Mouse (Mus musculus): ENCODE measurements around the gene Abtb2. TPM values are rescaled to one million over a fixed set of nuclear protein-coding genes. Genes with fewer than 3 reads are reported as not detected.

Abtb2 gene
- total and polyA plus RNA-seq, 2 experiments, result 6.5 to 15.1 TPM

DNA sequence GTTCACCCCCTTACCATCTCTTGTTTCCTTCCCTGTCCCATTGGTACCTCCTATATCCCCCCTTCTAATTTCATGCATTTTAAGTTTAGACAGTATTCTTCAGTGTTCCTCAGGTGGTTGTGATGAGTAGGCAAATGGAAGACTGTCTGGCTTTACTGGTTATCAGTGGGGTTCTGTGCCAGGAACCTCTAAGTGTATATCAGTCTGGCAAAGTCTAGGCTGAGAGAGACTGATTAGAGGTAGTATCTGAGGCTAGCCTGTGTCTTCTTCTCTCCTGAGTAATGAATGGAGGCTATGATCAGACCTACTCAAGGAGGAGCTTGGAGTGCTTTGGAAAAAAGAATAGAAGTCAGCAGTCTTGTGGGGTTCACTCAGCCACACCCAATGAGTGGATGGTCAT lies 18.0 kb downstream of the Abtb2 start:
- Histone ChIP-seq H3K9ac (ENCODE audit: low read depth, low read length) (no peak overlapping the region), H3K79me2 (ENCODE audit: control insufficient read depth, insufficient read depth, low read length) (peaks cover 41% of the 10 kb centered on the region), H3K36me3 (ENCODE audit: control insufficient read depth, insufficient read depth, low read length) (no peaks in the 10 kb centered on the region), H3K4me3 (ENCODE audit: insufficient read depth, low read depth, low read length) (no peak overlapping the region), H3K27me3 (ENCODE audit: control insufficient read depth, insufficient read depth, low read length) (no peaks in the 10 kb centered on the region), H3K4me1 (ENCODE audit: control insufficient read depth, insufficient read depth, low read length) (peaks cover 27% of the 10 kb centered on the region), H3K27ac (replicated peaks; ENCODE audit: insufficient read depth, low read depth, low read length) (no peak overlapping the region)
- no peak for TF ChIP-seq CTCF (IDR thresholded peaks at IDR 0.05; ENCODE audit: low read depth, low read length)
- TF ChIP-seq POLR2A (IDR thresholded peaks at IDR 0.05; ENCODE audit: extremely low read depth, insufficient read depth, low read length), result no peak
- DNase-seq (ENCODE audit: extremely low read depth, low read depth, low spot score), result no peak

DNA sequence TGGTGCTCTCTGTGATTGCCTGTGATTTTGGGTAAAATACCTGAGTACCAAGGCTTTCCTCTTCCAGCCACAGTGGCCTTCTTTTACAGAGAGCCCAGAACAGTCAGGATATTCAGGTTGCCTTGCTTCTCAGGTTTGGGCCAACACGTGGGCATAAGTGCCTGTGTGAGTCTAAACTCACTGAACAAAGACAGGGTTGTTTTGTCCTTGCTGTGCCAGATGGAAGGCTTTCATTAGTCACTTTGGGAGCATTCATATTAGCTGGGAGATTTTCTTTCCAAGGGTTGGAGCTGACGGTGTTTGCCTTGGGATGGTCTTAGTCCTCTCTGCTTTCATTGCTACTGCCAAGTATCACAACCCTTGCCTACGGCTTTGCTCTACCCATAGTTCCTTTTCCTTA lies 20.3 kb downstream of the Abtb2 start:
- DNase-seq (ENCODE audit: extremely low read depth, low read depth, low spot score), result no peak
- Histone ChIP-seq H3K4me1 (ENCODE audit: control insufficient read depth, insufficient read depth, low read length) (peaks cover 30% of the 10 kb centered on the region), H3K36me3 (ENCODE audit: control insufficient read depth, insufficient read depth, low read length) (no peaks in the 10 kb centered on the region)

DNA sequence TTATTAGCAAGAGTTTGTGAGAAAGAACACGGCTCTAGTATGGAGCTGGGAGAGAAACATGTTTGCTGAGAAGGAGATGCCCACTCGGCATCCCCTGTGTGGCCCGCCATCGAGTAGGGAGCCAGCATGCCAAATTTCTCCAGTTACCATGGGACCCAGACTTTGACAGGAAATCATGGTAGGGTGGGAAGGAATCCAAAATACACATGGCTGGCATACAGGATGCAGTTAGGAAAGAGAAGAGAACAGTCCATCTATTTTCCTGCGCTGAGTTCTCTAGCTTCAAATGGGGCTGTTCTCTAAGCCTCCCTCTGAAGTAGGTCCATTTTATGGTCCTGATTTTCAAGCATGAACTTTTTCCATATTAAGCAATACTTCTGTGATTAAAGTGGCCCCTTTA lies 22.7 kb downstream of the Abtb2 start:
- H3K4me1 ChIP-seq (ENCODE audit: control insufficient read depth, insufficient read depth, low read length), result peaks cover 23% of the 10 kb centered on the region

More for the DNA sequence above, 20.3 kb downstream of the Abtb2 start:
- WGBS, result 52% methylated on average over 3 of the region's 3 CpGs
- Histone ChIP-seq H3K27ac (replicated peaks; ENCODE audit: insufficient read depth, low read depth, low read length) (no peak overlapping the region), H3K4me3 (ENCODE audit: insufficient read depth, low read depth, low read length) (no peak overlapping the region), H3K9ac (ENCODE audit: low read depth, low read length) (no peak overlapping the region), H3K27me3 (ENCODE audit: control insufficient read depth, insufficient read depth, low read length) (no peaks in the 10 kb centered on the region), H3K79me2 (ENCODE audit: control insufficient read depth, insufficient read depth, low read length) (peaks cover 35% of the 10 kb centered on the region)
- TF ChIP-seq CTCF (IDR thresholded peaks at IDR 0.05; ENCODE audit: low read depth, low read length), result no peak
- TF ChIP-seq POLR2A (IDR thresholded peaks at IDR 0.05; ENCODE audit: extremely low read depth, insufficient read depth, low read length), result no peak

DNA sequence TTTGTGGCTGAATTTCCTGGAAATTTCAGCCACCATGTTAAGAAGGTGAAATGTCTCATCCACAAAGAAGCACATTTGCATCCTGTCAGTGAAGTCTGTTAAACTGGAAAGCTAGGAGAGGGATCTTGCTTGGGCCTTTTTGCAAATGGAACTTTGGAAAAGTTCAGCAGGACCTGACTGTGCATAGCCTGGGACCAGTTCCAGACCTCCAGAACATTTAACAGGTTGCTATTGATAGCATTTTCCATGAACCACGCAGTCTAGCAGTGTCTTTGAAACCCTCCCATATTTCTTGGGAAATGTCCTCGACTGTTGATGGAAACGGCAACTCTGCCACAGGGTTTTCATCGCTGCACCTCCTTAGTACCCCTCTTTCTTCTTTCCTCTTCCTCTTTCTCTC lies 23.3 kb downstream of the Abtb2 start:
- peak; percentile 73 for DNase-seq (ENCODE audit: extremely low read depth, low read depth, low spot score)
- Histone ChIP-seq H3K4me3 (ENCODE audit: insufficient read depth, low read depth, low read length) (no peak overlapping the region), H3K79me2 (ENCODE audit: control insufficient read depth, insufficient read depth, low read length) (peaks cover 49% of the 10 kb centered on the region), H3K4me1 (ENCODE audit: control insufficient read depth, insufficient read depth, low read length) (peaks cover 22% of the 10 kb centered on the region), H3K27me3 (ENCODE audit: control insufficient read depth, insufficient read depth, low read length) (no peaks in the 10 kb centered on the region), H3K36me3 (ENCODE audit: control insufficient read depth, insufficient read depth, low read length) (no peaks in the 10 kb centered on the region), H3K9ac (ENCODE audit: low read depth, low read length) (no peak overlapping the region), H3K27ac (replicated peaks; ENCODE audit: insufficient read depth, low read depth, low read length) (peak overlapping the region; percentile 49; the same call in 1 of the 2 replicates)
- TF ChIP-seq POLR2A (IDR thresholded peaks at IDR 0.05; ENCODE audit: extremely low read depth, insufficient read depth, low read length) (no peak), CTCF (IDR thresholded peaks at IDR 0.05; ENCODE audit: low read depth, low read length) (no peak)
- WGBS, result 31% methylated on average over 4 of the region's 4 CpGs

More for the DNA sequence above, 22.7 kb downstream of the Abtb2 start:
- Histone ChIP-seq H3K36me3 (ENCODE audit: control insufficient read depth, insufficient read depth, low read length) (no peaks in the 10 kb centered on the region), H3K27ac (replicated peaks; ENCODE audit: insufficient read depth, low read depth, low read length) (no peak overlapping the region; the same call in 1 of the 2 replicates), H3K4me3 (ENCODE audit: insufficient read depth, low read depth, low read length) (no peak overlapping the region), H3K9ac (ENCODE audit: low read depth, low read length) (no peak overlapping the region), H3K27me3 (ENCODE audit: control insufficient read depth, insufficient read depth, low read length) (no peaks in the 10 kb centered on the region), H3K79me2 (ENCODE audit: control insufficient read depth, insufficient read depth, low read length) (peaks cover 53% of the 10 kb centered on the region)
- TF ChIP-seq POLR2A (IDR thresholded peaks at IDR 0.05; ENCODE audit: extremely low read depth, insufficient read depth, low read length), result no peak
- no peak for TF ChIP-seq CTCF (IDR thresholded peaks at IDR 0.05; ENCODE audit: low read depth, low read length)
- 20% methylated on average over 5 of the region's 5 CpGs for WGBS
- peak; percentile 88 for DNase-seq (ENCODE audit: extremely low read depth, low read depth, low spot score)

DNA sequence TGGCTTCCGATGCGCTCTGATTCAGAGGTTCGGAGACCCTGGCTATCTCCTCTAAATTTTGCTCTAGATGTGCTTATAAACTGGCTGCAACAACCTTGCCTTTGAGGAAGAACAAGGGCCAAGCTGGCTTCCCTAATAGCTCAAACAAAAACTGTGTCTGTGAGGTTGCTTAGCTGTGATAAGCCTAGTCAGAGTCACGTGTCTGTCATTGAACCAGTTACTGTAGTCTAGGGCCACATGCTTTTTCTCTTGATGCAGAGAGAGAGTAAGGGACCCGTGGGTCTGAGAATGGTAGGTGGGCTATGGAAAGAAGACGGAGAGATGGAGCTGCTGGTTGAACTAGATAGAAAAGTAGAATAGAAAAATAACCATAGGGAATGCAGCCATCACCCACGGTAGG lies 24.5 kb downstream of the Abtb2 start:
- WGBS, result 85% methylated on average over 7 of the region's 7 CpGs
- Histone ChIP-seq H3K27me3 (ENCODE audit: control insufficient read depth, insufficient read depth, low read length) (no peaks in the 10 kb centered on the region), H3K79me2 (ENCODE audit: control insufficient read depth, insufficient read depth, low read length) (peaks cover 49% of the 10 kb centered on the region), H3K9ac (ENCODE audit: low read depth, low read length) (no peak overlapping the region), H3K27ac (replicated peaks; ENCODE audit: insufficient read depth, low read depth, low read length) (no peak overlapping the region), H3K4me1 (ENCODE audit: control insufficient read depth, insufficient read depth, low read length) (peaks cover 28% of the 10 kb centered on the region), H3K4me3 (ENCODE audit: insufficient read depth, low read depth, low read length) (no peak overlapping the region), H3K36me3 (ENCODE audit: control insufficient read depth, insufficient read depth, low read length) (no peaks in the 10 kb centered on the region)
- TF ChIP-seq CTCF (IDR thresholded peaks at IDR 0.05; ENCODE audit: low read depth, low read length) (no peak), POLR2A (IDR thresholded peaks at IDR 0.05; ENCODE audit: extremely low read depth, insufficient read depth, low read length) (no peak)
- no peak for DNase-seq (ENCODE audit: extremely low read depth, low read depth, low spot score)

DNA sequence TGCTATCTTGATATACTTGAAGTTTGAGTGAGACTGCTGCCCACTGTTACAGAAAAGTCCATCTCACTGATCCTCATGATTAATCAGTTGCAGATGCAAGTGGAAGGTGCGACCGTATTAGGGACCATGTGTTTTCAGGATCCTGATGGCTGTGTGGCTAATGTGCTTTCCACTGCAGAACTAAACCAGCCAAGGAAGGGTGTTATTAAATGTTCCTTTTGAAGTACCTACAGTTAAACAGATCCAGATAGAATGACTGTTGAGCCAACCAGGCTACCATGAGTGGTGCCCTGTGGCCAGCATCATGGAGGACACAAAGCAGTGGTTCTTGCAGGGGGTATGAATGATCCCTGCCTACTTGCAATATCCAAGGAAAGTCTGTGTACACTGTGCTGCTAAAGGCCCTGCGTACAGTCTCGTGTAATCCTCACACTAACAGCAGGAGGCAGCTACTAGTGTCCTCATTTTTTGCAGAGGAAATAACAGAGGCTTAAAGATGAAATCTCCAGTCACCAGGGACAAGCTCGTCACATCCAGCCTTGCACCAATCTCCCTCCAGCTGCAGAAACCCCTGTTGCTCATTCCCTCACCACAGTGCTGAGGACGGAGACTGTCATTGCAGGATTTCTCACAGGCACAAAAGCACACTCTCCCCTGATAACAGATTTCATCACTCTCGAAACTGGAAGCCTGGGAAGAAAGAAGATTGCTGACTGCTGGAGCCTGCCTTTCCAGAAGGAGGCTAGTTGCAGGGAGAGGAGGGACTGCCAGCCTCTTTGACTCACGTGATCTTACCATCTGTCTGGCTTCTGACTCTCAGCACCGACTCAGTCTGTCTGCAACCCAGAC lies 25.9 kb downstream of the Abtb2 start:
- no peak overlapping the region for H3K27ac ChIP-seq (replicated peaks; ENCODE audit: insufficient read depth, low read depth, low read length)
- H3K9ac ChIP-seq (ENCODE audit: low read depth, low read length), result no peak overlapping the region
- no peak for DNase-seq (ENCODE audit: extremely low read depth, low read depth, low spot score)
- 62% methylated on average over 9 of the region's 9 CpGs for WGBS
- H3K27me3 ChIP-seq (ENCODE audit: control insufficient read depth, insufficient read depth, low read length), result no peaks in the 10 kb centered on the region
- H3K4me1 ChIP-seq (ENCODE audit: control insufficient read depth, insufficient read depth, low read length), result peaks cover 28% of the 10 kb centered on the region
- peaks cover 55% of the 10 kb centered on the region for H3K79me2 ChIP-seq (ENCODE audit: control insufficient read depth, insufficient read depth, low read length)
- no peak overlapping the region for H3K4me3 ChIP-seq (ENCODE audit: insufficient read depth, low read depth, low read length)
- TF ChIP-seq POLR2A (IDR thresholded peaks at IDR 0.05; ENCODE audit: extremely low read depth, insufficient read depth, low read length) (no peak), CTCF (IDR thresholded peaks at IDR 0.05; ENCODE audit: low read depth, low read length) (no peak)
- H3K36me3 ChIP-seq (ENCODE audit: control insufficient read depth, insufficient read depth, low read length), result no peaks in the 10 kb centered on the region

Data from liver, adult 2 months (tissue).